Comparison of ENCODE assay signal across 39 mouse cellular contexts in the genomic region with DNA sequence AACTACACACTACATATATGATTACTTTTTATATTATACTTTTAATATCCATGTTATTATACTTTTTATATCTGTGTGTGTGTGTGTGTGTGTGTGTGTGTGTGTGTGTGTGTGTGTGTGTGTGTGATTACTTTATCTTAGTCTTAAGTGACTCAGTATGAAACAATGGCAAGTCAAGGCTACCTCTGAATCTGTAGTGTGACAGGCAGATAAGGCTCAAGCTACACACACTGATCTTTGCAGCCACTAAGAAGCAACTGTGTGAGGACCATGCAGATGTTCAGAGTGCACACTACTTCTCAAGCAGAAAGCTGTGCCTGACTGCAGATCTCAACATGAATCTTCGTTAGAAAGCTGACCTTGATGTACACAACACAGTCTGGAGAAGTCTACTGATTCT. TPM values are rescaled to one million over a fixed set of nuclear protein-coding genes. Genes with fewer than 3 reads are reported as not detected.
DNase-seq lines count a peak whose midpoint lies in the region; ATAC-seq and TF ChIP-seq lines count a peak whose summit lies in the region.
"Had no signal": no experiment of that assay in that cellular context is flagged by ENCODE, and none has a peak within 500 bp of the region (broad histone marks: within the 10 kb centered on the region; RNA-seq: fewer than 3 reads in every experiment).

No protein-coding gene starts in this region.

- no peaks in the 10 kb centered on the region for H3K36me3 ChIP-seq in liver, embryonic 12.5 days
- no peaks in the 10 kb centered on the region for H3K36me3 ChIP-seq in liver, postnatal 0 days (replicated peaks; ENCODE audit: insufficient read depth, low read length)
- H3K36me3 ChIP-seq: heart, embryonic 10.5 days; heart, embryonic 15.5 days; hindbrain, embryonic 12.5 days; limb, embryonic 10.5 days; midbrain, embryonic 13.5 days had no signal

- H3K27me3 ChIP-seq in liver, embryonic 12.5 days (replicated peaks): no peaks in the 10 kb centered on the region
- no peaks in the 10 kb centered on the region for H3K27me3 ChIP-seq in liver, postnatal 0 days (ENCODE audit: insufficient read depth, low read length)
- H3K27me3 ChIP-seq: heart, embryonic 15.5 days; hindbrain, embryonic 12.5 days; limb, embryonic 15.5 days; megakaryocyte, embryonic 14.5 days; midbrain, embryonic 13.5 days had no signal

- peak; percentile 86 for ATAC-seq in liver, embryonic 12.5 days
- ATAC-seq in liver, postnatal 0 days: 0 out of 2 replicates have a peak, but pooled peaks have one; percentile 25
- no peak for ATAC-seq in inflammation-experienced regulatory T-cells, adult 6 months
- ATAC-seq: activated CD4-positive, CD25-positive, alpha-beta regulatory T cell, adult 4 months; CD4-positive, CD25-positive, alpha-beta regulatory T cell, adult 4 months; forebrain, embryonic 16.5 days; hindbrain, postnatal 0 days; intestine, embryonic 16.5 days; midbrain, embryonic 13.5 days had no signal

- no peak for TF ChIP-seq EP300 in liver, postnatal 0 days (IDR thresholded peaks at IDR 0.05; ENCODE audit: low read depth)

- TF ChIP-seq CTCF in liver, postnatal 0 days (IDR thresholded peaks at IDR 0.05; ENCODE audit: low read depth): no peak

- peak; percentile 10 for DNase-seq in adrenal gland, postnatal 14 days
- no peak for DNase-seq in adrenal gland, adult 8-10 months
- DNase-seq in liver, postnatal 0 days: no peak
- no peak for DNase-seq in kidney, adult 8-10 months
- DNase-seq in lung, adult 18-20 months: no peak
- DNase-seq: cerebellum, adult 18-20 months; cerebellum, postnatal 14 days; gastrocnemius, postnatal 10 days; heart, postnatal 36 days; kidney, postnatal 14 days; layer of hippocampus, adult 9-11 months; lung, postnatal 36 days; thymus, postnatal 4 days had no signal

- no peak overlapping the region for H3K9ac ChIP-seq in liver, embryonic 12.5 days
- no peak overlapping the region for H3K9ac ChIP-seq in liver, postnatal 0 days (replicated peaks)
- H3K9ac ChIP-seq: heart, embryonic 15.5 days; hindbrain, embryonic 12.5 days; limb, embryonic 15.5 days; midbrain, embryonic 13.5 days had no signal

- H3K4me2 ChIP-seq in liver, embryonic 12.5 days: no peak overlapping the region
- H3K4me2 ChIP-seq in liver, postnatal 0 days (ENCODE audit: low read depth, low read length): no peak overlapping the region
- H3K4me2 ChIP-seq: heart, embryonic 15.5 days; hindbrain, embryonic 12.5 days; limb, embryonic 15.5 days; midbrain, embryonic 13.5 days had no signal

- H3K4me3 ChIP-seq in liver, embryonic 12.5 days: no peak overlapping the region
- no peak overlapping the region for H3K4me3 ChIP-seq in liver, postnatal 0 days (ENCODE audit: low read depth, low read length)
- H3K4me3 ChIP-seq: erythroblast, embryonic 14.5 days; heart, embryonic 10.5 days; heart, embryonic 15.5 days; hindbrain, embryonic 12.5 days; limb, embryonic 10.5 days; limb, embryonic 15.5 days; megakaryocyte, embryonic 14.5 days; midbrain, embryonic 13.5 days had no signal

- no peak overlapping the region for H3K27ac ChIP-seq in liver, embryonic 12.5 days
- no peak overlapping the region for H3K27ac ChIP-seq in liver, postnatal 0 days (ENCODE audit: low read depth)
- H3K27ac ChIP-seq: heart, embryonic 10.5 days; heart, embryonic 15.5 days; hindbrain, embryonic 12.5 days; hindbrain, postnatal 0 days; limb, embryonic 10.5 days; limb, embryonic 15.5 days; midbrain, embryonic 13.5 days had no signal

- H3K9me3 ChIP-seq in liver, embryonic 12.5 days (replicated peaks): no peaks in the 10 kb centered on the region
- no peaks in the 10 kb centered on the region for H3K9me3 ChIP-seq in liver, postnatal 0 days (ENCODE audit: low read length)
- H3K9me3 ChIP-seq: heart, embryonic 10.5 days; heart, embryonic 15.5 days; hindbrain, embryonic 12.5 days; limb, embryonic 10.5 days; limb, embryonic 15.5 days; megakaryocyte, embryonic 14.5 days; midbrain, embryonic 13.5 days had no signal

- peaks cover 21% of the 10 kb centered on the region for H3K4me1 ChIP-seq in liver, embryonic 12.5 days
- peaks cover 4% of the 10 kb centered on the region; the same call in 1 of the 2 replicates for H3K4me1 ChIP-seq in liver, postnatal 0 days (ENCODE audit: insufficient read depth)
- H3K4me1 ChIP-seq: heart, embryonic 10.5 days; heart, embryonic 15.5 days; hindbrain, embryonic 12.5 days had no signal

- 17% methylated on average over 1 of the region's 1 CpGs for WGBS in liver, embryonic 12.5 days (ENCODE audit: insufficient replicate concordance)
- 56% methylated on average over 1 of the region's 1 CpGs for WGBS in liver, postnatal 0 days (ENCODE audit: insufficient replicate concordance)

RNA-seq across cellular contexts. Expression of gene Clock, which starts 20.7 kb away (rescaled TPM):
- total RNA-seq in adrenal gland, postnatal 14 days (2021): 45.9 and 46.9 TPM in 2 replicates
- total RNA-seq in adrenal gland, adult 8-10 months (2022): 10 to 100 TPM; 34.7 to 45.4 (median 43.5) TPM
- polyA plus RNA-seq in liver, embryonic 12.5 days (2016; fragmentation: Nextera tagmentation; extraction: Ambion mirVana): 3.6 and 4.1 TPM in 2 replicates
- 2.3 and 3.6 TPM in 2 replicates for polyA plus RNA-seq in liver, postnatal 0 days (2015; fragmentation: Nextera tagmentation; extraction: Ambion mirVana)
- polyA plus RNA-seq in inflammation-experienced regulatory T-cells, adult 6 months (2017; shearing (Covaris generic)): 10 to 100 TPM; 14.9 to 19.4 (median 18.8) TPM

RNA-seq across cellular contexts. Expression of gene Pdcl2, which starts 47.1 kb away (rescaled TPM):
- total RNA-seq in adrenal gland, postnatal 14 days (2021): not detected in 2 replicates
- not detected for total RNA-seq in adrenal gland, adult 8-10 months (2022)
- polyA plus RNA-seq in liver, embryonic 12.5 days (2016; fragmentation: Nextera tagmentation; extraction: Ambion mirVana): not detected in 2 replicates
- not detected in 2 replicates for polyA plus RNA-seq in liver, postnatal 0 days (2015; fragmentation: Nextera tagmentation; extraction: Ambion mirVana)
- polyA plus RNA-seq in inflammation-experienced regulatory T-cells, adult 6 months (2017; shearing (Covaris generic)): not detected
- total RNA-seq: gastrocnemius, postnatal 10 days; granulocyte monocyte progenitor cell, adult 5-6 weeks; heart, postnatal 36 days; hindbrain, postnatal 0 days; left cerebral cortex, postnatal 10 days had no signal
- polyA plus RNA-seq: activated CD4-positive, CD25-positive, alpha-beta regulatory T cell, adult 4 months; CD4-positive, CD25-positive, alpha-beta regulatory T cell, adult 4 months; cortical plate, adult 2 months; embryonic facial prominence, embryonic 14.5 days; erythroblast, embryonic 14.5 days; forebrain, embryonic 11.5 days; forebrain, embryonic 16.5 days; heart, embryonic 10.5 days; heart, embryonic 15.5 days; hindbrain, embryonic 12.5 days; hindbrain, postnatal 0 days; intestine, embryonic 16.5 days; kidney, embryonic 14.5 days; limb, embryonic 10.5 days; limb, embryonic 15.5 days; lung, embryonic 16.5 days; midbrain, embryonic 13.5 days; neural tube, embryonic 14.5 days; small intestine, adult 2 months; stomach, embryonic 14.5 days; thymus, postnatal 0 days had no signal
